Mouse (Mus musculus): ENCODE data around the gene Iqub.

GRCm38 (mm10) chr6:24486530-24486929, 28.3 kb downstream of the Iqub start:
- no peak for TF ChIP-seq POLR2A (IDR thresholded peaks at IDR 0.05; ENCODE audit: low read depth, low read length)
- TF ChIP-seq CTCF (IDR thresholded peaks at IDR 0.05; ENCODE audit: borderline replicate concordance, insufficient read depth, low read length): no peak
